Mouse (Mus musculus): ENCODE measurements around the gene Pilrb1.

GRCm38 (mm10) chr5:137808316-137808715 is 49.6 kb downstream of the Pilrb1 start:
- TF ChIP-seq POLR2A (IDR thresholded peaks at IDR 0.05; ENCODE audit: low read depth, low read length) (no peak), CTCF (conservative IDR thresholded peaks at IDR 0.05; ENCODE audit: insufficient read depth, insufficient read length, low read depth, low read length) (no peak)

Data from kidney, adult 2 months (tissue).